Mouse (Mus musculus): ENCODE data around the gene Tbk1. TPM values are rescaled to one million over a fixed set of nuclear protein-coding genes. Genes with fewer than 3 reads are reported as not detected.

The Tbk1 gene
- total RNA-seq, 2 experiments from 2014 or later = 36.4 to 37.2 TPM

- intact Hi-C loops (cut with DNase I) = loop anchor here (5.0 kb wide), 2 partner anchors 33 to 93 kb away; no protein-coding TSS in a partner anchor
- DNase-seq = peak; percentile 90
Observed at GRCm38 (mm10) chr10:121504973-121505911, 81.3 kb downstream of the Tbk1 start.

GRCm38 (mm10) chr10:121501160-121501559, 85.4 kb downstream of the Tbk1 start:
- intact Hi-C loops (cut with DNase I) = no loop called here
- DNase-seq = no peak

GRCm38 (mm10) chr10:121500034-121500433, 86.6 kb downstream of the Tbk1 start:
- intact Hi-C loops (cut with DNase I) = no loop called here
- DNase-seq = no peak

GRCm38 (mm10) chr10:121499063-121499462, 87.5 kb downstream of the Tbk1 start:
- DNase-seq = no peak
- intact Hi-C loops (cut with DNase I) = no loop called here

- no peak for DNase-seq
- intact Hi-C loops (cut with DNase I) = no loop called here
Observed at GRCm38 (mm10) chr10:121498481-121498904, 88.1 kb downstream of the Tbk1 start.

- DNase-seq = no peak
- intact Hi-C loops (cut with DNase I) = no loop called here
Observed at GRCm38 (mm10) chr10:121497968-121498367, 88.6 kb downstream of the Tbk1 start.

- no peak for DNase-seq
- intact Hi-C loops (cut with DNase I) = no loop called here
Observed at GRCm38 (mm10) chr10:121496616-121497015, 90.0 kb downstream of the Tbk1 start.

Small RNAs within 50 kb of the gene (microRNA-seq; reads per million reads assigned to microRNA genes)
- gene Gm24330 = not detected

Other genes starting within 250 kb of the Tbk1 start
- 10 to 100 TPM; 64.4 to 66.5 TPM for gene Tbc1d30, start 235.5 kb downstream of the Tbk1 start, total RNA-seq (2021)
- gene Gns, start 221.7 kb downstream of the Tbk1 start, total RNA-seq (2021) = 10 to 100 TPM; 61.0 to 67.6 TPM
- 10 to 100 TPM; 17.4 to 22.9 TPM for gene Rassf3, start 110.4 kb downstream of the Tbk1 start, total RNA-seq (2021)
- gene Xpot, start 39.5 kb upstream of the Tbk1 start, total RNA-seq (2021) = 10 to 100 TPM; 75.3 to 75.5 TPM
- gene D930020B18Rik, start 54.8 kb upstream of the Tbk1 start, total RNA-seq (2021) = under 1 TPM; 0.32 to 0.93 TPM
- 1 to 10 TPM; 6.3 to 6.5 TPM for gene BC048403, start 153.2 kb upstream of the Tbk1 start, total RNA-seq (2021)